Mouse (Mus musculus) hindbrain, embryonic 13.5 days (tissue): Measurements from ENCODE around the gene Sart1. TPM values are rescaled to one million over a fixed set of nuclear protein-coding genes. Genes with fewer than 3 reads are reported as not detected.

Experiments
- ATAC-seq: fragments of 200-750 bp; cut with Nextera tagmentation; 2 replicates; pipeline ENCODE4 v1.8.0; 2017; ENCODE audit warnings: moderate TSS enrichment; ENCODE audit not compliant: low FRiP score
- H3K27ac ChIP-seq: fragments of 300-500 bp; sonication (generic); 2 replicates; pipeline ENCODE4 v1.5.1; 2015; ENCODE audit warnings: inconsistent platforms, mild to moderate bottlenecking, moderate library complexity
- H3K27me3 ChIP-seq: fragments of 300-500 bp; sonication (generic); 2 replicates; pipeline ENCODE4 v1.6.1; 2015; ENCODE audit warnings: mild to moderate bottlenecking, inconsistent platforms
- H3K36me3 ChIP-seq: fragments of 300-500 bp; sonication (generic); 2 replicates; pipeline ENCODE4 v1.6.1; 2015; ENCODE audit warnings: mild to moderate bottlenecking, inconsistent platforms
- H3K4me1 ChIP-seq: fragments of 300-500 bp; sonication (generic); replicated peaks from 2 replicates; pipeline ENCODE4 v1.6.1; 2015; ENCODE audit warnings: inconsistent platforms
- H3K4me2 ChIP-seq: fragments of 300-500 bp; sonication (generic); 2 replicates; pipeline ENCODE4 v1.6.1; 2015; ENCODE audit warnings: inconsistent platforms, mild to moderate bottlenecking, moderate library complexity
- H3K4me3 ChIP-seq: fragments of 300-500 bp; sonication (generic); 2 replicates; pipeline ENCODE4 v1.5.1; 2015; ENCODE audit warnings: mild to moderate bottlenecking, inconsistent platforms
- H3K9ac ChIP-seq: fragments of 300-500 bp; sonication (generic); 2 replicates; pipeline ENCODE4 v1.6.1; 2015; ENCODE audit warnings: mild to moderate bottlenecking, inconsistent platforms
- H3K9me3 ChIP-seq: fragments of 300-500 bp; sonication (generic); 2 replicates; pipeline ENCODE4 v1.6.1; 2016; ENCODE audit warnings: inconsistent platforms
- WGBS: fragments of 180-500 bp; shearing (Covaris S2); methylation state at CpG from one replicate; pipeline ENCODE4 v1.1.7; 2015; 5-methylcytosine and 5-hydroxymethylcytosine counted together
- polyA plus RNA-seq: library from polyadenylated mRNA; unstranded; fragments of >200 nt; fragmentation: Nextera tagmentation; extraction: Ambion mirVana; gene quantifications from 2 replicates; pipeline ENCODE4 v1.2.1, GENCODE M21; 2015

The Sart1 gene
- 72.1 and 73.0 TPM in 2 replicates for polyA plus RNA-seq

GRCm38 (mm10) chr19:5388588-5389242 lies at the start of gene Sart1:
Sart1 (minus strand) TSS chr19:5388703.
- H3K9ac ChIP-seq, result peak within 1 kb of the TSS; percentile 96
- H3K27ac ChIP-seq, result peak within 1 kb of the TSS; percentile 91
- H3K27me3 ChIP-seq, result no peaks in the 10 kb centered on the region
- peaks cover 37% of the 10 kb centered on the region for H3K4me1 ChIP-seq
- peaks cover 22% of the 10 kb centered on the region for H3K36me3 ChIP-seq
- ATAC-seq, result peak; percentile 97
- WGBS, result 2% methylated on average over 43 of the region's 43 CpGs
- H3K9me3 ChIP-seq, result no peaks in the 10 kb centered on the region
- peak within 1 kb of the TSS; percentile 99 for H3K4me3 ChIP-seq
- H3K4me2 ChIP-seq, result peak within 1 kb of the TSS; percentile 97

DNA sequence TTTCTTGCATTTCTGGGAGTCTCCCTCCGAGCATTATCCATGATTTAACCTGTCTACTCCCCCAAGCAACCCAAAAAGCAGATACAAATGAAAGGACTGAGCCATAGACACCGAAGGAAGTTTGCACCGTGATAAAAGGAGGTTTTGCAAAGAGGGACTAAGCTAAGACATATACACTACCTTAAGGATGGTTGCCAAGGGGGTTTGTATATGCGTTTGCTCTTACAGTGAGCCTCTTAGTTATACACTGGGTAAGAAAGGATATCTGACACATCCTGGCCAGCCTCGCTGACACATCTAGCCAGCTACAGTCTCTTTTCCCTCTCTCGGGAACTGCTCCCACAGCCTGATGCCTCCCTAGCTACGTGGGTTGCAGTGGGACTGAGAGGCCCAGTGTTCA lies 45.4 kb upstream of the Sart1 start:
- no peak for ATAC-seq
- WGBS, result 72% methylated on average over 7 of the region's 7 CpGs
- Histone ChIP-seq H3K4me2 (peak overlapping the region; percentile 49; the same call in 1 of the 2 replicates), H3K9me3 (no peaks in the 10 kb centered on the region), H3K4me1 (peaks cover 13% of the 10 kb centered on the region), H3K4me3 (no peak overlapping the region), H3K27ac (no peak overlapping the region), H3K27me3 (peaks cover 19% of the 10 kb centered on the region), H3K9ac (no peak overlapping the region), H3K36me3 (no peaks in the 10 kb centered on the region)

DNA sequence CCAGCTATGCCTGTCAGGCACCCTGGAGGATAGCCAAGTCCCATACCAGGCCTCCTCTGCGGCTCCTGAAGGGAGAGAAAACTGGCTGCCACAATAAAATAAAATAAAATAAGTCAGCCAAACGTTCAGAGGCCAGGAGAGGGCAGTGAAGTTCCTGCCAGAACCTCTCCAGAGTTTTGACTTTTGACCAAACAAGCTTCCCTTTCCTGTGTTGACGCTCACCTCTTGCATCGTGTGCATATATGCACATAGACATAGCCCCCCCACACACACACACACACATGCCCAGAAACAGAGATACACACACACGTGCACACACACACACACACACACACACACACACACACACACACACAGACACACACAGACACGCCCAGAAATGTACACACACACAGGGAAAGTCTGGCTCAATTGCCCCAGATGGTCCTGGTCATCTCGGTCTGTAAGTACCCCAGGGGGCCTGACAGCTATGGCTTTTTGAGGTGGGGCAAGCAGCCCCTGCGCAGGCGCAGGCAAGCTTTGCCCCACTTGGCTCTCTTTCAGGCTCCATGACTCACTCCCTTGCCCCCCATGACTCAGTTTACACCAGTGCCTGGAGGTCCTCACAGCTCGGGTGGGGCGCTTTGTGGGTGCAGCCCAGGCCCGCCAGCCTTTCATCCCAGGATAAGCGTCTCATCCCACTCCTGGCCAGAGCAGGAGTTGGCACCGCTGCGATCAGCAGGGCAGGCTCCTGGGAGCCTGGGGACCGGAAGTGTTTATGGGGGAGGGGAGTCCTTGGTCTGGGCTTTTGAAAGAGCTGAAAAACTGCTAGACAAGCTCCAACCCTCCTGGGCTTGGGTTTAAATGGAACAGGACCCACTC lies 44.7 kb upstream of the Sart1 start:
- H3K4me2 ChIP-seq, result peak overlapping the region; percentile 49
- no peak overlapping the region for H3K27ac ChIP-seq
- no peaks in the 10 kb centered on the region for H3K9me3 ChIP-seq
- H3K36me3 ChIP-seq, result 0 out of 2 replicates have a peak, but pooled peaks cover 3% of the 10 kb centered on the region
- 0 out of 2 replicates have a peak, but pooled peaks have one; percentile 43 for ATAC-seq
- H3K27me3 ChIP-seq, result peaks cover 19% of the 10 kb centered on the region
- peak overlapping the region; percentile 63; the same call in 1 of the 2 replicates for H3K9ac ChIP-seq
- H3K4me1 ChIP-seq, result peaks cover 13% of the 10 kb centered on the region
- WGBS, result 13% methylated on average over 15 of the region's 16 CpGs
- H3K4me3 ChIP-seq, result peak overlapping the region; percentile 23

- no peak overlapping the region for H3K4me2 ChIP-seq
- peaks cover 7% of the 10 kb centered on the region for H3K36me3 ChIP-seq
- H3K4me1 ChIP-seq, result peaks cover 22% of the 10 kb centered on the region
- H3K27ac ChIP-seq, result no peak overlapping the region
- H3K4me3 ChIP-seq, result no peak overlapping the region
- 78% methylated on average over 4 of the region's 4 CpGs for WGBS
- peaks cover 12% of the 10 kb centered on the region for H3K27me3 ChIP-seq
- H3K9me3 ChIP-seq, result no peaks in the 10 kb centered on the region
- H3K9ac ChIP-seq, result no peak overlapping the region; the same call in 1 of the 2 replicates
- no peak for ATAC-seq
Observed at GRCm38 (mm10) chr19:5431911-5432464, 43.5 kb upstream of the Sart1 start.

- Histone ChIP-seq H3K27ac (no peak overlapping the region), H3K36me3 (peaks cover 18% of the 10 kb centered on the region), H3K9ac (peak overlapping the region; percentile 15; the same call in 1 of the 2 replicates), H3K27me3 (peaks cover 9% of the 10 kb centered on the region), H3K4me3 (no peak overlapping the region), H3K4me1 (peaks cover 37% of the 10 kb centered on the region), H3K4me2 (no peak overlapping the region), H3K9me3 (no peaks in the 10 kb centered on the region)
- no peak for ATAC-seq
- WGBS, result 90% methylated on average over 1 of the region's 1 CpGs
Observed at GRCm38 (mm10) chr19:5430408-5430807, 41.9 kb upstream of the Sart1 start.

- ATAC-seq, result no peak
- no peak overlapping the region for H3K27ac ChIP-seq
- WGBS, result 79% methylated on average over 8 of the region's 8 CpGs
Observed at GRCm38 (mm10) chr19:5429806-5430205, 41.3 kb upstream of the Sart1 start.

GRCm38 (mm10) chr19:5429219-5429618 lies 40.7 kb upstream of the Sart1 start:
- H3K27me3 ChIP-seq, result peaks cover 3% of the 10 kb centered on the region
- ATAC-seq, result no peak
- no peak overlapping the region for H3K27ac ChIP-seq
- 83% methylated on average over 4 of the region's 4 CpGs for WGBS
- H3K4me3 ChIP-seq, result no peak overlapping the region
- H3K9me3 ChIP-seq, result no peaks in the 10 kb centered on the region
- H3K9ac ChIP-seq, result 0 out of 2 replicates have a peak overlapping the region, but pooled peaks have one; percentile 44
- H3K36me3 ChIP-seq, result peaks cover 18% of the 10 kb centered on the region
- peaks cover 37% of the 10 kb centered on the region for H3K4me1 ChIP-seq
- no peak overlapping the region for H3K4me2 ChIP-seq

More at GRCm38 (mm10) chr19:5429806-5430205, 41.3 kb upstream of the Sart1 start:
- Histone ChIP-seq H3K9me3 (no peaks in the 10 kb centered on the region), H3K4me3 (no peak overlapping the region), H3K27me3 (peaks cover 8% of the 10 kb centered on the region), H3K4me2 (no peak overlapping the region), H3K4me1 (peaks cover 37% of the 10 kb centered on the region), H3K36me3 (peaks cover 18% of the 10 kb centered on the region), H3K9ac (0 out of 2 replicates have a peak overlapping the region, but pooled peaks have one; percentile 44)

DNA sequence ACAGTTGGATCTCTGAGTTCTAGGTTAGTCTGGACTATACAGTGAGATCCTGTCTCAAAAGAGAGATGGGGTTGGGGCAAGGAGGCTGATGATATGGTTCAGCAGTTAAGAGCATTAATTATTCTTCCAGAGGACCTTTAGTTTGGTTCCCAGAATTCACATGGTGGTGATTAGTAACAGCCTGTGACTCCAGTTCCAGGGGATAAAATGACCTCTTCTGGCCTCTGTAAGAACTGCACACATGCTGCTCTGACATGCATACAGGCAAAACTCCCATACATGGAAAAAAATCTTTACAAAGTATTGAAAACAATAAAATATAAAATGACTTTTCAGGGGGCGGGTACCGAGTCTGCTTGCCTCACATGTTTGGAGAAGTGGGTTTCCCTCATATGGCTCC lies 39.6 kb upstream of the Sart1 start:
- no peaks in the 10 kb centered on the region for H3K9me3 ChIP-seq
- no peaks in the 10 kb centered on the region; the same call in 1 of the 2 replicates for H3K27me3 ChIP-seq
- H3K4me3 ChIP-seq, result no peak overlapping the region
- H3K36me3 ChIP-seq, result peaks cover 18% of the 10 kb centered on the region
- H3K4me1 ChIP-seq, result peaks cover 37% of the 10 kb centered on the region
- H3K4me2 ChIP-seq, result no peak overlapping the region
- no peak for ATAC-seq
- H3K9ac ChIP-seq, result no peak overlapping the region
- H3K27ac ChIP-seq, result no peak overlapping the region
- WGBS, result 91% methylated on average over 2 of the region's 2 CpGs

- Histone ChIP-seq H3K4me1 (peaks cover 47% of the 10 kb centered on the region), H3K36me3 (peaks cover 26% of the 10 kb centered on the region), H3K9ac (peak overlapping the region; percentile 43), H3K9me3 (no peaks in the 10 kb centered on the region), H3K27ac (no peak overlapping the region), H3K4me2 (peak overlapping the region; percentile 88; the same call in 1 of the 2 replicates), H3K4me3 (peak overlapping the region; percentile 82), H3K27me3 (no peaks in the 10 kb centered on the region; the same call in 1 of the 2 replicates)
- no peak for ATAC-seq
- 92% methylated on average over 13 of the region's 13 CpGs for WGBS
Observed at GRCm38 (mm10) chr19:5426640-5427290, 38.3 kb upstream of the Sart1 start.

DNA sequence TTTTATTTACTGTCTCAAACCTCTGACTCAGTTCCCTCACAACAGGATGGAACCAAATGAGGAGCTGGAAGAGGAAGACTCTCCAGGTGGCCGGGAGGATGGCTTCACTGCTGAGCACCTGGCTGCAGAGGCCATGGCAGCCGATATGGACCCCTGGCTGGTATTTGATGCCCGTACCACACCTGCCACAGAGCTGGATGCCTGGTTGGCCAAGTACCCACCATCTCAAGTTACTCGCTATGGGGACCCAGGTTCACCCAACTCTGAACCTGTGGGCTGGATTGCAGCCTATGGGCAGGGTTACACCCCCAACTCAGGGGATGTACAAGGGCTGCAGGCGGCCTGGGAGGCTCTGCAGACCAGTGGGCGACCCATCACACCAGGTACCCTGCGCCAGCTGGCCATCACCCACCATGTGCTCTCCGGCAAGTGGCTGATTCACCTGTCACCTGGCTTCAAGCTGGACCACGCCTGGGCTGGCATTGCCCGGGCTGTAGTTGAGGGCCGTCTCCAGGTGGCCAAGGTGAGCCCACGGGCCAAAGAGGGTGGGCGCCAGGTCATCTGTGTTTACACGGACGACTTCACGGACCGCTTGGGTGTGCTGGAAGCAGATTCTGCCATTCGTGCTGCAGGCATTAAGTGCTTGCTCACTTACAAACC lies 37.5 kb upstream of the Sart1 start:
- WGBS, result 91% methylated on average over 18 of the region's 18 CpGs
- H3K9ac ChIP-seq, result peak overlapping the region; percentile 94

More for the DNA sequence above, 37.5 kb upstream of the Sart1 start:
- Histone ChIP-seq H3K9me3 (no peaks in the 10 kb centered on the region), H3K4me1 (peaks cover 55% of the 10 kb centered on the region), H3K36me3 (peaks cover 33% of the 10 kb centered on the region), H3K4me3 (peak overlapping the region; percentile 82), H3K4me2 (peak overlapping the region; percentile 88), H3K27me3 (no peaks in the 10 kb centered on the region; the same call in 1 of the 2 replicates), H3K27ac (peak overlapping the region; percentile 93)
- ATAC-seq, result peak; percentile 1; the same call in 1 of the 2 replicates
